Mouse (Mus musculus): ENCODE data around the gene Pik3r3.

DNA sequence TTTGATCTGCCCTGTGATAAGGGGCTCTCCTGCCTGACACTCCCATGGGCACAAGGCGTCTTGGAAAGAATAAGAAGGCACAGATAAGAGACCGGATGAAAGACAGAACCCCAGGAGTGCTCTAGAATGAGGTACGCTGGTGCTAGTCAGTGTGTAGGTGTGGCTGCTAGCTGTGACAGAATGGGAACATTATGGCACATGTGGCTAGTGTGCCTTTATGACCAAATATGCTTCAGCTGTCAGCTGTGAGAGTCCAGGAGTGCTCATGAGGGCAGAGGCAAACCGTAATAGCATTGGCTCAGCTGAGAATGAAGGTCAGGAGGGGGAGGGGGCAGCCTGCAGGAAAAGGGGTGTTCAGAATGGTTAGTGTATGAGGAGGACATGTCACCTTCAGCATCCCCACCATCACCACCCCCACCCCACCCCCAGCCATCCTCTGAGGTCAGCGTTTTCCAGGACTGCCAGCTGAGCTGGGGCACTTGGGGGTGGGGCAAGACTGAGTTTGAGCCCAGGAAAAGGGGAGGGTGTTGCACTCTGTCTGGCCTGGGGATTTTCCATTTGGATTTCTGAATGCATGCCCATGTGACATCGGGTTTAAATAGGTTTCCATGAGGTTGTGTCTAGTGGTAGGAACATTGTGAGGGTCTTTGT lies 46.8 kb upstream of the Pik3r3 start:
- TF ChIP-seq POLR2A (IDR thresholded peaks at IDR 0.05; ENCODE audit: borderline replicate concordance, extremely low read depth, low read depth, low read length) (no peak), CTCF (IDR thresholded peaks at IDR 0.05; ENCODE audit: insufficient read depth, low read length) (no peak)
